Mouse (Mus musculus) embryo, embryonic 10.5 days (tissue): ENCODE results near the gene Rnf103.
A peak's percentile ranks its signal among the peaks of the same experiment; 100 is the strongest.

Experiments
- DNase-seq: peaks from one replicate; pipeline ENCODE4 v3.0.0-alpha.2; 2015; ENCODE audit warnings: low spot score

Rnf103 gene

GRCm38 (mm10) chr6:71492756-71493674 lies 679 bp upstream of the Rnf103 start:
- DNase-seq = peak; percentile 5

GRCm38 (mm10) chr6:71494341-71495020 lies 787 bp downstream of the Rnf103 start:
- peak; percentile 66 for DNase-seq

- DNase-seq = no peak
These were observed 6.9 kb downstream of the Rnf103 start for GRCm38 (mm10) chr6:71500575-71500974.

GRCm38 (mm10) chr6:71503001-71503400 lies 9.3 kb downstream of the Rnf103 start:
- no peak for DNase-seq

- no peak for DNase-seq
These were observed 10.0 kb downstream of the Rnf103 start for GRCm38 (mm10) chr6:71503670-71504069.

GRCm38 (mm10) chr6:71504091-71504490 lies 10.4 kb downstream of the Rnf103 start:
- DNase-seq = no peak

- DNase-seq = no peak
These were observed 12.0 kb downstream of the Rnf103 start for GRCm38 (mm10) chr6:71505671-71506070.

- no peak for DNase-seq
These were observed 25.8 kb downstream of the Rnf103 start for GRCm38 (mm10) chr6:71519476-71519875.

GRCm38 (mm10) chr6:71525556-71525955 lies 31.9 kb downstream of the Rnf103 start:
- DNase-seq = no peak

GRCm38 (mm10) chr6:71527056-71527455 lies 33.4 kb downstream of the Rnf103 start:
- DNase-seq = no peak

GRCm38 (mm10) chr6:71527826-71528225 lies 34.1 kb downstream of the Rnf103 start:
- no peak for DNase-seq

GRCm38 (mm10) chr6:71530176-71530575 lies 36.5 kb downstream of the Rnf103 start:
- no peak for DNase-seq

- peak; percentile 1 for DNase-seq
These were observed 43.6 kb downstream of the Rnf103 start for GRCm38 (mm10) chr6:71537286-71537685.

- peak; percentile 94 for DNase-seq
These were observed 50.2 kb downstream of the Rnf103 start, which contains the start of gene Chmp3 for GRCm38 (mm10) chr6:71543686-71544499. Gene Chmp3 (plus strand): TSS chr6:71543797.

- DNase-seq = no peak
These were observed 61.8 kb downstream of the Rnf103 start for GRCm38 (mm10) chr6:71555507-71555951.

GRCm38 (mm10) chr6:71556826-71557225 lies 63.1 kb downstream of the Rnf103 start:
- DNase-seq = no peak
